Mouse (Mus musculus) spleen, postnatal 14 days (tissue): Measurements from ENCODE around the gene Jmjd6.
"Not testable (repeated sequence)": the region's sequence is repeated elsewhere in the genome, so short reads cannot be mapped to it uniquely, and the experiment has no call there.

Source experiments
- DNase-seq, 2 experiments: peaks; one replicate each; pipeline ENCODE4 v3.0.0; 2021 to 2022; ENCODE audit warnings: low spot score in 2 of 2

Gene Jmjd6

DNA sequence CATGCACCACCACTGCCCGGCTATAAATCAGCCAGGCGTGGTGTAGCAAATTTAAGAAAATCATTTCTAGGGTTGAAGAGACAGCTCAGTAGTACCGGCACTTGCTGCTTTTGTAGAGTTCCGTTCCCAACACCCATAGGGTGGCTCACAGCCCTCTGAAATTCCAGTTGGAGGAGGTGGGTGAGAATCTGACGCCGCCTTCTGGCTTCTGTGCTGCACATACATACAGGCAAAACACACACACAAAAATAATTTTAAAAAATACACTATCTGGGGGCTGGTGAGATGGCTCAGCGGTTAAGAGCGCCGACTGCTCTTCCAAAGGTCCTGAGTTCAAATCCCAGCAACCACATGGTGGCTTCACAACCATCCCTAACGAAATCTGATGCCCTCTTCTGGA is 19.4 kb downstream of the Jmjd6 start:
- not testable (repeated sequence) for DNase-seq

DNA sequence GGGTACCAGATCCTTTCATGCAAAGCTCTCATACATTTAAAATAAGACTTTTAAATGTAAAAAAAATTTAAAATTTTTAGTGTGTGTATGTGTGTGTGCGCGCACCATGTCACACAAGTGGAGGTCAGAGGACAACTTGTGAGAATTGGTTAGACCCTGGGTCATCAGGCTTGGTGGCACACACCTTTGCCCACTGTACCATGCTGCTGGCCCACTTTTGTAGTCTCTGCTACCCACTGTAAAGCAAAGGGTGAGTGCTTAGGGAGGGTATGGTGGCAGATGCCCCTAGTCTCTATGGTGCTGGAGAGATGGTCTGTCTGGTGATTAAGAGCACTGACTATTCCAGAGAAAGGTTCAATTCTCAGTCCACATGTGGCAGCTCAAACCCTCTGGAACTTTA is 20.0 kb downstream of the Jmjd6 start:
- DNase-seq = no peak

DNA sequence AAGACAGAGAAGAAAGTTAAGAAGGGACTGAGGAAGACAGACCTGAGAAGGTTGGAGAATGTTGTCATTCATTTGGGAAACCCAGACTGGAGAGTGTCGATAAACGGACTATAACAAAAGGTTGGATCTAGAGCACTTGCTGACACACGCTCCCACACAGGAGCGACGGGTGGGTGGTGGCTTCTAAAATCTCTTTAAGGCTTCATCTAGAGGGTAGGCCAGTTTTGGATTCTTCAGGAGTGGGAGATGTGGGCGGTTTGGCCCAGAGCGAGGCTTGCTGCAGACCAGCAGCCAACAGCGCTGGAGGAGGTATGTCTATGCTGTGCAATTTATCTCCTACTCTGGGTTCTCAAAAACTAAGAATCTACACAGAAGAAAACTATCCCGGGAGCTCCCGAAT is 20.6 kb downstream of the Jmjd6 start:
- DNase-seq = no peak

DNA sequence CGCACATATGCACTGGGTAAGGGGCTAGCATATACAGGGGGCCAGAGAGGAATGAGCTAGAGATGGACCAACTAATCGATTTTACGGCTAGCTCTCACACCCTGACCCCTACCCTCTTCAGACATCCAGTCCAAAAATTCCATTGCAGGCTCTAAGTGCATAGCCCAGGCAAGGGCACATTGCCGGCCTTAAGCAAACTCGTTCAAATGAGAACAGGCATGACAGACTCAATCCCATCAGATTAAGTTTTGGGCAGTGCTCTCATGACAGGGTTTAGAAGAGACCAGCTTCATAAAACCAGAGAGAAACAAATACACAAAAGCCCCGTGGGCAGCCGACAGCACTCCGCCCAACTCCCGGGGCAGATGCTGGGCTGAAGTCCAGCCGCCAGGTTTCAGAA is 21.0 kb downstream of the Jmjd6 start:
- no peak for DNase-seq

DNA sequence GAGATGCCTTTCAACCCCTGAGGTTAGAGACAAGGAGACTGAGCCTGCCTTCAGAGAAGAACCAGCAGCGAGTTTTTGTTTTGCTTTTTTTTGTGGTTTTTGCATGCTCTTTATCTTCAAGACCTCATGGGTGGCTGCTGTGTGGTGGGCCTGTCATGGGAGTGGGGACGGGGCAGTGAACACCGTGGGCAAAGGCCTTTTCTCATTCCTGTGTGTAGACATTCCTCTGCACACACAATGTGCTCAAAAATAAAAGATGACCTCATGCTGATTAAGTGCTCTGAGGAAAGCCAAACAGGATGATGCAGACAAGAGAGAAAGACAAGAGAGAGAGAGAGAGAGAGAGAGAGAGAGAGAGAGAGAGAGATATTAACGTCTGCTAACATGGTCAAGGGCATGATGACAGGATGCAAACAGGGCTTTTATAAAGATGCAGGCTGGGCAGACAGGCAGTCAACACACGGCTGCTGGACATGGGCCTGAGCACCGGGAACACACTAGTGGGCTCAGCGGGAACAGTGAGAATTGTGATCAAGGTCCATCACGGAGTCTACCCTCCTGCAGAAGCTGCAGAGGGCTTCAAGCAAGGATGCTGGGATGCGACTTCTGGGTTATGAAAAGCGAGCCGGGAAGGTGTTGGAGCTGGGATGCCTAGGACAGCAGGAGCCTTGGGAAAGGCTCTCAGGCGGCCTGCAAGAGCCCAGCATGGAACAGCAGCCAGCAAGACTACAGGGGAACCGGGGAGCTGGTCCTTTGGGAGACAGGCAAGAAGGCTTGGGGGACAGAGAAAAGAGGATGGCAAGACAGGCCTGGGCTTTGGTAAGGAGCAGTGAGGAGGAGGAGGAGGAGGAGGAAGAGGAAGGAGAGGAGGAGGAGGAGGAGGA is 21.9 kb downstream of the Jmjd6 start:
- no peak for DNase-seq

DNA sequence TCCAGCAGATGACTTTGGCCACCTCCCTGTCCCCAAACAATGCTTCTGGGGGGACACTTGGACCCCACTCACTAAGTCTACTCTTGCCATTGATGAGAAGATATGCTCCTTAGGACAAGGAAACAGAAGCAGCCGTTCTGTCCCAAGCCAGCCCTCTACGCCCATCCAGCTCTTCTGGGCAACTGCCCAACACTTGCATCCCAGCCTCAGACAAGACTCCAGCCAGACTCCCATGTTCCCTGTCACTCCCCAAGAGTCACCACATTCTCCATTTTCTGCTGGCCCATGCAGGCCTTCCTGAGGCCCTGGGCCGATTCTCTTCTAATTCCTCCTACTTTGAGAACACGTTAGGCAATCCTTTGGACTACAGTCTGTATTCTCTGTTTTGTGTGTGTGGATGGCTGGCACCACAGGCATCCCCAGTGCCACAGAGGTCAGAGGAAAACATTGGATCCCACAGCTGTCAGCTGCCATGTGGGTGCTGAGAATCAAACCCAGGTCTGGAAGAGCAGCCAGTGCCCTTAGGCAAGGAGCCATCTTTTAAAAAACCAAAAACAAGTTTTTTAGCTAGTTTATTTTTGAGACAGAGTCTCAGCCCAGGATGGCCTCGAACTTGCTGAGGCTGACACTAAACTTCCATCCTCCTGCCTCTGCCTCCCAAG is 23.2 kb downstream of the Jmjd6 start:
- no peak for DNase-seq

DNA sequence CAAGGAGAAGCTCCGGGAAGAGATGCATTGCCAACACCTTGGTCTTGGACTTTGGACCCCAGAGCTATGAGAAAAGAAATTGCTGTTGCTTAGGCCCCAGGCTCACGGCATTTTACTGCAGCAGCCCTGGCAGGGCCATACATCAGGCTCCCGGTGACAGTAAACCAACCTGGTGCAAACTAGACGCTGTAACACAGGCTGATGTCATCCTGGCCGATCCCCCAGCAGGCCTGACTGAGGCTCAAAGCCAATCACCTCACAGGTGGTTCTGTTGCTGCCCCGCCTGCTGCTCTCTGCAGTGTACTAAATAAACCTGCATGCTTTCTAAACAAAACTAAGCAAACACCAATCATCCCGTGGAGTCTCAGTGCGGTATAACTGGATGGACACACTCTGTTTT is 24.5 kb downstream of the Jmjd6 start:
- DNase-seq = no peak

DNA sequence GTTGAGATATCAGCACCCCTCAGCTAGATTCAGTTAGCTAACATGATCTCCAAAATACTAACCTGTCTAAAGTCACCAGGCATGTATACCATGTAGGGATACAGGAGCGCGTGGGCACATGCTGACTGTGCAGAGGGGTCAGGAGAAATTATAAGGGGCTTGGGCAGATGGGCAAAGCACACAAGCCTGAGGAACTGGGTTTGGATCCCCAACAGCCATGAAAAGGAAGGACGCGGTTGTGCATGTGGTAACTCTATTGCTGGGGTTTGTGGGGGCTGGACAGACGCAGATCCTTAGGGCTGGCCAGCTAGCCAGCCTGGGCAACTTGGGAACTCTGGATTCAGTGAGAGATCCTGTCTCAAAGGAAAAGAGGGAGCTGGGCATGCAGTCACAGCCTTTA is 25.7 kb downstream of the Jmjd6 start:
- DNase-seq = no peak

DNA sequence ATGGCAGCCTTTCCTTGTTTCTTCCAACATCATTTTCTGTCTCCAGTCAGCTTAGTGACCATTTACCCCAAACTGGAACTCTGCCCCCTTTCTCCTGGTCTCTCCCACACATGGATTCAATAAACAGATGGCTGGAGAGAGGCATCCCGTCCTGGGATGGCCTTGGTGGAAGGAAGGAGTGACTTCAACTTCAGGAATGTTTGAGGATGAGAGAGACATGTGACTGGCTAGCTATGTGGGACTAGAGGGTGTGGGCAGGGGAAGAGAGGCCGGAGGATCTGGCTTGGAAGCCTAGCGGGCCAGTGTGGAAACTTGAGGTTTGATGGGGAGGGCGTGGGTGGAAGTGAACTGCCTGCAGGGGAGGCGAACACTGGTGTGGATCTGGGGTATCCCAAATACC is 26.5 kb downstream of the Jmjd6 start:
- DNase-seq = no peak

DNA sequence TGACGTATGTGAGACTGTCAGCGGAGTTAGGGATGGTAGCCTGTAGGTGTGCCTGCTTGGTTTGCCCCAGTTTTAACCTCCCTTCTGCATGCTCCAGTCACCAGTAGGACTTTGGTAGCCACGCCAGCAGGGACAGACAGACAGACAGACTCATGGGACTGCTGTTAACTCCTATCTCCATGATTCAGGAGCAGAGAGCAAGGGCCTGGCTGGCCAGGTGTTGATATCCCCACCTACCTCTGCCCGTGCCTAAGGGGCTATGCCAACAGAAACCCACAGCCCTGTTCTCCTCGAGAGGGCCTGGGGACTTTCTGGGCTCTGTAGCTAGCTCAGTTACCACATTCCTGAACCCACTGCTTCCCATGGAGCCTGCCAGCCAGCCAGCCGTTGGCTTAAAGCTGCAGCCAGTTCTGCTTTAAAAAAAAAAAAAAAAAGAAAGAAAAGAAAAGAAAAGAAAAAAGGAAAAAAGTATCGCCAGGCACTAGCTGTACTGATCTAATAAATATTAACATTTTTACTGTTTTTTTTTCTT is 28.3 kb downstream of the Jmjd6 start:
- no peak for DNase-seq

DNA sequence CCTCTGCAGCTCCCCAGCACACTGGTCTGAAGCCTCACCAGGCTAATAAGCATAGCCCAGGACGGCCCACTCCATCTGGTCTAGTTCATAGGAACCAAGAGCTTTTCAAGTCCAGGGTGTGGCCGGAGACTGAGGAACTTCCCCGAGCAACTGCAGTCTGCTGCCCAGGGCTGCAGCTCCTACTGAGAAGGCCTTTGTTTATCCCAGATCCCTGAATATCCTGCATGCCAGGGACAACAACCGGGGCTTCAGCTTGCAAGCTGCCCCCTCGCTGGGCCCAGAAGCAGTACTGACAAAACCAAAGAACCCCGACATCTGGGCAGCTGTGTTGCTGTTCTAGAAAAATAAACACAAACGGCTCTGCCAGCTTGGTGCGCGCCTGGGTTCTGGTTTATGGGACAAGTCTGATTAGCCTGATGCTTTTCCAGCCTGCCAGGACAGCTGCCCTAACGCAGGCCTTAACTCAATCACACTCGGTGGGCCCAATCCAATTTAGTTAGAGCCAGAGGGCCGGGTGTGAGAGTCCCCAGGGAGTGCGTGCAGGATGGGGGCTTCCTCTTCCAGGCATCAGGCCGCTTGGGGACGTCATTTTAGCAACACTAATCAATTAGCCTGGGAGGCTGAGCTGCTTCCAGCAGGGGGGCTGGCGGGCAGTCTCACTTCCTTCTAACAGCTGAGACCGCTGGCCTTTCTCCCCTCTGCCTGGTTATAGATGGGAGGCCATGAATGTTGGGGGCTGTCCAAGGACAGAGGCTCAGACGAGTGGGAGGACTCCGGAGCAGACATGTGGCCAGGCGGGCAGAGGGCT is 29.0 kb downstream of the Jmjd6 start:
- DNase-seq = peak in 1 of 2 experiments; percentile 21

DNA sequence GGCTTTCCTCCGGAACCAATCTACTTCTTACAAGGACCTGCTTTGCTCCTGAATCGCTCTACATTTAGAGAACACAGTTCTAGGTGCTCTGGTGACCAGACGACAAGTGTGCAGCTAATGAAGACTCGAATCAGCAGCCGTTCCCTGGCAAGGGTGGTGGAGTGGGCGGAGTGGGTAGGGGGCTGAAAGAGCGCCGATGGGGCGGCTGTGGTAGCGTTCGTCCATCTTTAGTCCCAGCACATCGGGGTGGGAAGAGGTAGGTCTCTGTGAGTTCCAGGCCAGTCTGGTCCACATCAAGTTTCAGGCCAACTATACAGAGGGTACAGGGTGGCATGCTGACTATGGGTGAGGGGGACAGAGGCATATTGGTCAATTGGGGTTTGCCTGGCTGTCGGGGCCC is 29.6 kb downstream of the Jmjd6 start:
- no peak for DNase-seq

DNA sequence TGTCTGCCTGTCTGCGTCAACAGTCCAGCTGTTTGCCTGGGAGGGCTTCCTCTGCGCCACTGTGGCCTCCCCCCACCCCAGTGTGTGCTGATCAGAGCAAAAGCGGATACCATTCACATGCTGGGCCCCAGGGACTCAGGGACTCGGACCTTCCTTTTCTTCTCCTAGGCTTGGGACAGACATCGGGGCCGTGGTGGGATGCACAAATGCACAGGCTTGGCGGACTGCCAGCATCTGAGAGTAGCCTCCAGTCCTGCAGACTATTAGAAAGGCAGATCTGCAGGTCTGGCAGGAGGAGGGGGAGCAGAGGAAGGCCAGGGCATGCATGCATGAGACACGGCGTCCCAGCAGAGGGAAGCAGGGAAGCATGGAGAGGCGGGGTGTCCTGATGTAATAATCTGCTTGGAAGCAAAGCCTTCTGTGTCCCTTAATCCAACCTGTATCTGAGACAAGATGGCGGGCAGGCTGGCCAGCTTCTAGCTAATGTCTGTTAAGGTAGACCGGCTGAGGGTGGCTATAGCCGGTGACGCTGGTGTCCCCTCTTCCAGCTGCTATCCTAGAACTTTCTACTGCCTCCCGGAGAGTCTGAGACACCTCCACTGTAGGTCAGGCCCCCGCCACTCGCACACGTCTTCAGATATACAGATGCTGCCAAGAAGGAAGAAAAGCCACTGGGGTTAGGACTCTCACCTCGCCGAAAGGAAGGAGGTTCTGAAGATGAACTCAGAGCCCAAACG is 30.3 kb downstream of the Jmjd6 start:
- no peak for DNase-seq

DNA sequence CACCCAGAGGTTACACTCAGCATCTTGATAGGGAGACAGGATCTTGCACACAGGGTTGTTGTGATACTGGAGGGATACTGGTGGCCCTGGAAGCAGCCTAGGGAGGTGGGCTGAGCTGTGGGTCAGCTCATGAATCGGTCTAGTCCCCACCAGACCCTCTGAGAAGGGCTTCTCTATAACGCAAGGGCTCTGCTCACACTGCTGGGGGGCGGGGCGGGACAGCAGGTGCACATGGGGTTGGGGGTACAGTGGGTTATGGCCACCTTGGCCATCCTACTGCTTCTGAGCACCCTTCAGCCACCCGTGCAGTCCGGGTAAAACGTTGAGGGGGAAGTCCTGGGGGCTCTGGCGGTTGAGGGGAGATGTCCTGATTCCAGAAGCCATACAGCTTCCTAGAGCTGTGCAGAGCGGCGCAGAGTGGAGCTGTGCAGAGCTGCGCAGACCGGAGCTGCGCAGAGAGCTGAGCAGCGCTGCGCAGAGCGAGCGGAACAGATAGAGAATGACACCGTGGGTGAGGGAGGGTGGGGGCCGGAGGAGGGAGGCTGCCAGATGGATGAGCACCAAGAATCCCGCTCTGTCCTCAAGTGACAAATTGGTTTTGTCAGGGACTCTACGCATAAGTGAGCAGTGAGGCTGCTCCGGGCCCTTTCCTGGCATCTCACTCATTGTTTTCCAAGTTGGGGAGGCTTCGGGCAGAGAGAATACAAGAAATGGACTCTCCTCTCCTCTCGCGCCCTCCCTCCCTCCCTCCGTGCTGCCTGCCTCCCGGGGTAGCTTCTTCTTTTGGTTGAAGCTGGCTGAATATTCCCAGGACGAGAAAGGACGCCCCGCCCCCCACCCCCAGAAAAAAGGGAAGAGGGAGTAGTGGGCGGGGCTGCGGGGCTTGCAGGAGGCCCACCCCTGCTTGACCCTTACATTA is 32.0 kb downstream of the Jmjd6 start:
- DNase-seq = peak in 1 of 2 experiments; percentile 15

DNA sequence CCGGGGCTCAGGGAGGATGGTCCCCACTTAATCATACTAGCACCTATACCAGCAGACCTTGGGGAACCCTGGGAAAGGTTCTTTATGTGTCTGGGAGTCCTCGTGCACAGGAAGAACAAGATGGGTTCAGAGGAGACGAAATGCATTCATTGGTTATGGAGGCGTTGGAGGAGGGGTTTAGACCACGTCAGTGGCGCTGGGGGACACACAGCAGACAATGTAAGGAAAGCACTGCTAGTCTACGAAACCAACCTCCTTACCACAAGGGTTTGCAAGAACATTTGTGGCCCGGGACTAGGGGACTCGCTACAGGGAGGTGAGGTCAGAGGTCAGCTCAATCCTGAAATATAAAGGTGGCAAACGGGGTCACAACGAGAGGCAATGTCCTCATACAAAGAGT is 32.7 kb downstream of the Jmjd6 start:
- no peak for DNase-seq

DNA sequence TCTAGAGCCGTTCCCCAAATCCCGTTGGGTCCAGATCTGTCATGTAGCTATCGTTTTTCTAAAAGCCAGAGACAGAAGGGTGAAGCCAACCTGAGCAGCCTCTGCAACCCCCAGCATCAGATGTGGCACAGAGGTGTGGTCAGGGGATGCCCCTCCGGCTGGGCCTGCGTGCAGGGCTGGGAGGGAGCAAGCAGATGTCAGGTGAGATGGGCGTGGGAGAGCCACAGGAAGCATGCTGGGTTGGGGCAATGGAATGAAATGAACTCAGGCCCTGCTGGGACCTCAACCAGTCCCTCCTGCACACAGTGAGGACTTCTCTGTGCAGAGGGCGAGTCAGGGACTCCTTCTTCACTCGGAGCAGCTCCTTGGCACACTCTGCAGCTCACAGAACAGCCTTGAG is 33.7 kb downstream of the Jmjd6 start:
- no peak for DNase-seq

DNA sequence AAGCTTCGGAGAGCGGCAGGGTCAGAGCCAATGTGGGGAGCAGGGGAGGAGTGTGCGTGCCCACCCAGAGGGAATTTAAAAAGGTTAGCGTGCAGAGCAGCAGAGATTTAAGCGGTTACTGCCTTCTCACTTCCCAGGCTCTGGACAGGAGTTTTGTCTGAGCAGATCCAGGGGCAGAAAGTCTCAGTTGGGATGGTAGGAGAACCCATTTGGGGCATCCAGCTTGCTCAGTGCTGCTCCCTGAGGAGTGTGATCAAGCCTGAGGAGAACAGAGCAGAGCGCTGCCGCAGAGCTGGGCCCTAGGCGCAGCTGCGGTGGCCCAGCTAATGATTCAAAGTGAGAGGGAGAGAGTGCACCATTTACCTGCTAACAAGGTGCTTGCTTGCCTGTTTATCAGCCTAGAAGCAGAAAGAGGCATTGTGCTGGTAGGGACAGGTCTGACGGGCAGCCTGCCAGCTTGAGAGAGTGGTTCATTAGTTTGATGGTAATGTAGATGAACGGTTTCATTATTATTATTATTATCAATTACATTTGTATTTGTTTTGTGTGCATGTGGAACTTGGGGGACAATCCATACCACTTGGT is 34.3 kb downstream of the Jmjd6 start:
- no peak for DNase-seq

DNA sequence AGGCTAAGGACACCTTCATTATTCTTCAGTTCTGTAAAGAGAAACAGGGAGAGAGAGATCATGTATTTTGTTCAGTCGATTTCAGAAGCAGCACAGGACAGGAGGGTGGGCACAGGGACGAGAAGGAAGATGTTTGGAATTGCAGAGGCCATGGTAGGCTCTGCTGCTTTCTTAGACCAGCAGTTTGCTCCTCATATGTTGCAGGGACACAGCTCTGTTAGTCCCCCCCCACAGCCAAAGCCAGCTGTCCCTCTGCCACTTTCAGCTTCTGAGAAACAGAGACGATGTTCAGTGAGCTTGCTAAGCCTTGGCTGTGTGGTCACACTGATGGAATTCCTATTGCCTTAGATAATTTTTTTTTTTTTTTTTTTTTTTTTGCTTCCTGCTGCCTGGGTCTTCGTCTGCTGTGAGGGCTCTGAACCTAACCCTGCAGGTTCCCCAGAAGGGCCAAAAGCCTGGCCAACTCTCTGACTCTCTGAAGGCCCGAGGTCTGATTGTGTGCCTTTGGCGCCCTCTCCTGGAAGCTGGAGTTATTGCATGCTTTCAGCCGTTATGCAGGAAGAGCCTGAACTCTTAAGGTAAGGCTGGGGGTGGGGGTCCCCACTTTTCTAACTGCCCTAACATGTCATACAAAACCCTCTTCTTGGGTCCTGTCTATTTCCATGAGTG is 35.2 kb downstream of the Jmjd6 start:
- DNase-seq = peak; percentile 54 to 71

DNA sequence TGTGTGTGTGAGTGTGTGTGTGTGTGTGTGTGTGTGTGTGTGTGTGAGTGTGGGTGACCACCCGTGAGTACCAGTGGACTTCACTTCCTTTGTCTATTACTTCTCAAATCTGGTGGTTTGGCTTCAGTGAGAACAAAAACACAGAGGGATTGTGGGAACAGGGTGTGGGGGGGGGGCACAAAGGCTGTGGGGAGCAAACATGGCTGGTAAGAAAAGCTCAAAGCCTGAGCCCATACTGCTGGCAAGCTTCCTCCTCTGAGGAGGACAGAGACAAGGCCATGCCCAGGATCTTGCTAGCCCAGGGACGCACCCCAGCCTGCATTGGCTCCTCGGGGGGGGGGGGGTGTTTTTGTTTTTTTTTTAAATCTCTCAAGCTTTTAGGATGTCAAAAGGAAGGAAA is 35.7 kb downstream of the Jmjd6 start:
- no peak for DNase-seq

DNA sequence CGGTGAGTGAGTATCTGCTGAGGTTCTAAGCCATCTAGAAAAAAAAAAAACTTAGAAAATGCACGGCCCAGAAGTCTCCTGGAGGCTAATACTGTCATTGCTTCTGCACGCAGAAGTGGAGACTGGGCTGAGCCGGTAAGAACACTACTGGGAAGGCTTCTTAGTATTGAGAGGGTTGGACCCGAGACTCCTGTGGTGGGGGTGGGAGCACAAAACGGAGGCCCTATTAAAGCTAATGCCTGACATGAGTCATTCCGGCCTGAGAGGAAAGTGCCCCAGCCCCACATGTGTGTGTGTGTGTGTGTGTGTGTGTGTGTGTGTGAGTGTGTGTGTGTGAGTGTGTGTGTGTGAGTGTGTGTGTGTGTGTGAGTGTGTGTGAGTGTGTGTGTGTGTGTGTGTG is 36.1 kb downstream of the Jmjd6 start:
- DNase-seq = no peak
